Mouse (Mus musculus) limb, embryonic 11.5 days (tissue): ENCODE measurements around the gene Phf7. TPM values are rescaled to one million over a fixed set of nuclear protein-coding genes. Genes with fewer than 3 reads are reported as not detected.

ENCODE experiments used
- ATAC-seq: fragments of 200-750 bp; cut with Nextera tagmentation; 2 replicates; pipeline ENCODE4 v1.8.0; 2017; ENCODE audit warnings: low read depth; ENCODE audit not compliant: insufficient number of reproducible peaks, low FRiP score, low TSS enrichment
- DNase-seq: peaks from one replicate; pipeline ENCODE4 v3.0.0-alpha.2; 2015; ENCODE audit warnings: low spot score
- H3K27ac ChIP-seq: fragments of 300-500 bp; sonication (generic); replicated peaks from 2 replicates; pipeline ENCODE4 v1.5.1; 2014; ENCODE audit warnings: low read depth, mild to moderate bottlenecking, low read length
- H3K27me3 ChIP-seq: fragments of 300-500 bp; sonication (generic); 2 replicates; pipeline ENCODE4 v1.6.1; 2014; ENCODE audit warnings: mild to moderate bottlenecking, low read length, mixed read lengths; ENCODE audit not compliant: control insufficient read depth, insufficient read depth
- H3K36me3 ChIP-seq: fragments of 300-500 bp; sonication (generic); 2 replicates; pipeline ENCODE4 v1.6.1; 2014; ENCODE audit warnings: mild to moderate bottlenecking, low read length, moderate library complexity, mixed read lengths; ENCODE audit not compliant: control insufficient read depth, insufficient read depth
- H3K4me1 ChIP-seq: fragments of 300-500 bp; sonication (generic); 2 replicates; pipeline ENCODE4 v1.6.1; 2014; ENCODE audit warnings: low read length, mixed read lengths; ENCODE audit not compliant: control insufficient read depth, insufficient read depth
- H3K4me2 ChIP-seq: fragments of 300-500 bp; sonication (generic); 2 replicates; pipeline ENCODE4 v1.6.1; 2014; ENCODE audit warnings: low read depth, mild to moderate bottlenecking, moderate library complexity; ENCODE audit not compliant: severe bottlenecking
- H3K4me3 ChIP-seq: fragments of 300-500 bp; sonication (generic); 2 replicates; pipeline ENCODE4 v1.5.1; 2014; ENCODE audit warnings: low read depth, low read length
- H3K9ac ChIP-seq: fragments of 300-500 bp; sonication (generic); 2 replicates; pipeline ENCODE4 v1.6.1; 2014; ENCODE audit warnings: mild to moderate bottlenecking, low read length
- H3K9me3 ChIP-seq: fragments of 300-500 bp; sonication (generic); 2 replicates; pipeline ENCODE4 v1.6.1; 2016; ENCODE audit warnings: low read length; ENCODE audit not compliant: control insufficient read depth
- WGBS: fragments of 180-500 bp; shearing (Covaris S2); extraction: QIAGEN DNeasy Blood & Tissue Kit; methylation state at CpG from one replicate; pipeline ENCODE4 v1.1.7; 2014; 5-methylcytosine and 5-hydroxymethylcytosine counted together
- polyA plus RNA-seq: library from polyadenylated mRNA; unstranded; fragments of >200 nt; fragmentation: Nextera tagmentation; extraction: Ambion mirVana; gene quantifications from 2 replicates; pipeline ENCODE4 v1.2.1, GENCODE M21; 2014

The Phf7 gene
- polyA plus RNA-seq, 1 experiment from 2014 or later = 13.5 TPM

DNA sequence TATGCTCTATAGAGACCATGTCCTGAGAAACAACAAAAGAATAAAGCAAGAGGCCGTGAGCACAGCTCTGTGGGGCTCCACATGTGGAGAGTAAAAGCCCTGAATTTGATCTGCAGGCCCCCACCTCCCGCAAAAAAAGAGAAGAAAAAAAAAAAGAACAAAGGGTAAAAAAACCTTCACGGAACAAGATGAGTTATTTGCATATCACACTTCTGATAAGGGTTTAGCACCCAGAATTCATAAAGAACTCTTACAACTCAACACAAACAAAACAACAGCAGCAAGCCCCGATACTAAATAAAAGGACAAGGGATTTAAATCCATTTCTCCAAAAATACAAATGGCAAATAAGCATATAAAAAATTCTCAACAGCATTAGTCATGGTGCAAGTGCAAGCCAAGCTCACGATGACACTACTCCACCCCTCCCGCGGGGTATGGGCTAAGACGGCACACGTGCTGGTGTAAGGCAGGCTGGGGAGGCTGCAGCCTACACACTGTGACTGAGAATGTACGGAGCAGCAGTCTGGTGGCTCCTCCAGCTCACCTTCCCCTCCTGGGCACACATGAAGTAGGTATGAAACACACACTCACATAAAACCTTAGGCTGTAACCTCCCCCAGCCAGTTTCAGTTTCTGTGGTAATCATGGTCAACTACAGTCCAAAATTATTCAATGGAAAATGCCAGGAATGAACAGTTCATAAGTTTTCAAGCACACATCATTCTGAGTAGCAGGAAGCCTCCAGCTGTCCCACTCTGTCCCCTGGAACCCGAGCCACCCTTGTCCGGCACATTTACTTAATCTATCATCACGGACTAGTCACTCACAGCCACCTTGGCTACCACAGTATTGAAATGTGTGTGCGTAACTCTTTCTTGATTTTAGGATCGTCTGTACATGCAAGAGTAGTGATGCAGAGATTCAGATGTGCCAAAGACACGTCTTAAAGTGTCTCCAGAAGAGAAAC is 53.3 kb downstream of the Phf7 start:
- Histone ChIP-seq H3K9ac (no peak overlapping the region), H3K27me3 (no peaks in the 10 kb centered on the region), H3K4me2 (no peak overlapping the region), H3K4me1 (no peaks in the 10 kb centered on the region), H3K4me3 (no peak overlapping the region), H3K9me3 (no peaks in the 10 kb centered on the region), H3K27ac (no peak overlapping the region), H3K36me3 (peaks cover 22% of the 10 kb centered on the region)
- 86% methylated on average over 16 of the region's 16 CpGs for WGBS
- no peak for DNase-seq
- no peak for ATAC-seq

DNA sequence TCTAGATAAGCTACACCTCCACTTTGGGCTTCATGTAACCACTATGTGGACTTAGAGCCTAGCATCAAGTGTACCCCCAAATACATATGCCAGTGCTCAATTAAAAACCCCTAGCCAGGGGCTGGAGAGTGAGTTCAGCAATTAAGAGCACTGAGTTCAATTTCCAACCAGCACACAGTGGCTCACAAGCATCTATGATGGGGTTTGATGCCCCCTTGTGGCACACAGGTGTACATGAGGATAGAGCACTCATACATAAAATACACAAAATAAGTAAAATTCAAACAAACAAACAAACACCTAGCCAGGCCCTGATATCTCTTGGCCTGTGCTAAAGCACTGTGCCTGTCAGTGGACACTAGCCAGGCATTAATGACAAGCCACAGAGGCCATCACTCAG is 55.1 kb downstream of the Phf7 start:
- no peak overlapping the region for H3K9ac ChIP-seq
- ATAC-seq = no peak
- DNase-seq = no peak

DNA sequence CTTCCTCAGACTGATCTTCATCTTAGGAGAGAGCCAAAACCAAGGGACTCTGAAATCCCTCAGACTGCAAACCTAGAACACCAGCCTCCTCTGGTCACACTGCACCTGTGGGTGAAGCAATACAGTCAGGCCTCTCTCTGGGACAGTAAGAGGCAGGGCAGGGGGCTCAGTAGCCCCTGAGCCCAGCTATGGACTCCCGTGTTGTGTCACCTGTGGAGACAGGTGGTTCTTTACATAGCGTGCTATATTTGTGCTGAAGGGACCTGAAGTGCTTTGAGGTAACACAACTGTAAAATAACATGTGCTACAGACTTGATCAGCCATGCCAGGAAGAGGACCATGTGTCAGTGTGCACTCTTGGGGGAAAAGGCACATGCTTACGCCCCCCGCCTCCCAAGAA is 55.6 kb downstream of the Phf7 start:
- no peak overlapping the region for H3K9ac ChIP-seq
- H3K4me2 ChIP-seq = no peak overlapping the region
- H3K4me3 ChIP-seq = no peak overlapping the region
- H3K4me1 ChIP-seq = no peaks in the 10 kb centered on the region
- no peak overlapping the region for H3K27ac ChIP-seq
- ATAC-seq = no peak
- WGBS = 95% methylated on average over 4 of the region's 4 CpGs
- no peak for DNase-seq
- H3K9me3 ChIP-seq = no peaks in the 10 kb centered on the region
- no peaks in the 10 kb centered on the region for H3K27me3 ChIP-seq
- peaks cover 33% of the 10 kb centered on the region for H3K36me3 ChIP-seq

More for the DNA sequence above, 55.1 kb downstream of the Phf7 start:
- Histone ChIP-seq H3K9me3 (no peaks in the 10 kb centered on the region), H3K4me1 (no peaks in the 10 kb centered on the region), H3K4me3 (no peak overlapping the region), H3K36me3 (peaks cover 31% of the 10 kb centered on the region), H3K27ac (no peak overlapping the region), H3K27me3 (no peaks in the 10 kb centered on the region), H3K4me2 (no peak overlapping the region)

DNA sequence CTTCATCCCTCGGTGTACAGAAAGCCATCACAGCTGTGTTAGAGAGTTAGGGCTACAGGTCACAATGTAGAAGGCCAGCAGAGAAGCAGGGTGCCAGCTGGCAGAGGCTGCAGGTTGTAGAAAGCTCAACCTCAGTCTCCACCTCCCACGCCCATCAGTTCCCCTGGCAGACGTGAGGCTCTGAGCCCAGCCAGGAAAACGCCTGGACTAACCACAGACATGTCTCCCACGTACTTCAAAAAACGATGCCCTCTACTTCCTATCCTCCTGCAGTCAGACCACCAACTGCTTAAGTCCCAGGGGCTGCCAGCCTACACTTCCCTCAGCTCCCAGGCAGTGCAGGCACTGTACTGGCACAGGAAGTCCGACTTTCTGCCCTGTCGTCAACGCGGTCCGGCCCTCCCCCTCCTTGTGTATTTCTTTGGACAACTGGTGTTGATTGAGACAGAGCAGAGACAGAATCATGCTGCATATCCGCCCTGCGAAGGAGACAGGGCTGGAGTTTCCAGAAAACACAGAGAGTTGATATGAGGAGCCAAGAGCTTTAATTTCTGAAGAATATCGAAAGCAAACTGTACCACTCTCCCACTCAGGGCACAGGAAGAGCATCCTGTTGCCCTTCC is 56.1 kb downstream of the Phf7 start:
- Histone ChIP-seq H3K4me1 (no peaks in the 10 kb centered on the region), H3K4me2 (no peak overlapping the region), H3K27me3 (no peaks in the 10 kb centered on the region), H3K9me3 (no peaks in the 10 kb centered on the region), H3K9ac (no peak overlapping the region), H3K36me3 (peaks cover 35% of the 10 kb centered on the region), H3K4me3 (no peak overlapping the region), H3K27ac (no peak overlapping the region)
- 85% methylated on average over 14 of the region's 14 CpGs for WGBS
- no peak for ATAC-seq
- no peak for DNase-seq

DNA sequence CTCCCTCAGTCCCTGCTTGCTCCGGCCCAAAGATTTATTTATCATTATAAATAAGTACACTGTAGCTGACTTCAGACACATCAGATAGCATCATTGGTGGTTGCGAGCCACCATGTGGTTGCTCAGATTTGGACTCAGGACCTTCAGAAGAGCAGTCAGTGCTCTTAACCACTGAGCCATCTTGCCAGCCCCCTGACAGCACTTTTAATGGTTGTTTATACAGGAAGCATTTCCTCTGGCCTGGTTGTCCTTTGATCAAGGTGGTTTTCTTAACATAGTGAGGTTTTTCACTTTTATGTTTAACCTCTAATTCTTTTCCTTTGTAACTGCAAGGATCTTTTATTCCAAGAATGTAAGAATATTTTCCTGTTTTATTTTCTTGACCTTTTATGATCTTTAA is 56.7 kb downstream of the Phf7 start:
- Histone ChIP-seq H3K9ac (no peak overlapping the region), H3K4me1 (no peaks in the 10 kb centered on the region), H3K9me3 (no peaks in the 10 kb centered on the region), H3K4me2 (no peak overlapping the region), H3K27ac (no peak overlapping the region), H3K36me3 (peaks cover 31% of the 10 kb centered on the region), H3K4me3 (no peak overlapping the region), H3K27me3 (no peaks in the 10 kb centered on the region)
- ATAC-seq (no peak), DNase-seq (no peak)
- 88% methylated on average over 2 of the region's 2 CpGs for WGBS

DNA sequence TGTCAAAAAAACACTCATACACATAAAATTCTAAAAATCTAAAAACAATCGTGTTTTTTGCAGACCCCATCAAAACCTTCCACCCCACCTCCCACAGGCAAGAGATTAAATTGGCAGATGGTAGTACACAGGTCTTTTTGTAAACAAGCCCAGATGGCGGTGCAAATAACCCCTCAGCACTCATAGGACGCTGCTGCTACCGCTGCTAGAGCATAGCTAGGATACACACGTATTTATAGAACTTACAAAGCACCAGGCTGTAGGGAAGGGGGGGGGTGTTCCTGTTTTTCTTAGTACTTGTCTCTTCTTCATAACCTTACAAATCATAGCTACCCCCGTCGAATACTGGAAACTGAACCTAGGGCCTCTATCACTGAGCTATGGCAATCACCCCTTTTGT is 57.3 kb downstream of the Phf7 start:
- Histone ChIP-seq H3K27ac (no peak overlapping the region), H3K4me3 (no peak overlapping the region), H3K9ac (no peak overlapping the region), H3K36me3 (peaks cover 36% of the 10 kb centered on the region), H3K4me1 (no peaks in the 10 kb centered on the region), H3K27me3 (no peaks in the 10 kb centered on the region), H3K4me2 (no peak overlapping the region), H3K9me3 (no peaks in the 10 kb centered on the region)
- DNase-seq (no peak), ATAC-seq (no peak)
- 95% methylated on average over 7 of the region's 7 CpGs for WGBS

DNA sequence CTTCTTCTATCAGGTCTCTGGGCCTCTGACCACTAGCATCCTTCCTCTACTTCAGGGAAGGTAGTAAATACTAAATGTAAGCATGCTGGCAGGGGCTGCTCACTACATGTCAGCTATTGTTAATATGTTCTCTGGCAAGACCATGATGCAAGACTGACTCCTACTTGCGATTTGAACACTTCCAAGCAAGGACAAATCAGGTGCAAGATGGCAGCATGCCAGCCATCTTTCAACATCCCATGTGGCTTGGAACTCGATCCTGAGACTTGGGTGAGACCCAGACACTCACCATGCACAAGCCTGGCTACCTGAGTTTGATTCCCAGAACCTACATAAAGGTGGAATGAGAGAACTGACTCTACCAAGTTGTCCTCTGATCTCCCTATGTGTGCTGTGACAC is 59.2 kb downstream of the Phf7 start:
- Histone ChIP-seq H3K27ac (no peak overlapping the region), H3K4me1 (no peaks in the 10 kb centered on the region), H3K9me3 (no peaks in the 10 kb centered on the region), H3K4me2 (no peak overlapping the region), H3K4me3 (no peak overlapping the region), H3K9ac (no peak overlapping the region), H3K36me3 (peaks cover 46% of the 10 kb centered on the region), H3K27me3 (no peaks in the 10 kb centered on the region)
- WGBS = 85% methylated on average over 2 of the region's 2 CpGs
- ATAC-seq = no peak
- no peak for DNase-seq

DNA sequence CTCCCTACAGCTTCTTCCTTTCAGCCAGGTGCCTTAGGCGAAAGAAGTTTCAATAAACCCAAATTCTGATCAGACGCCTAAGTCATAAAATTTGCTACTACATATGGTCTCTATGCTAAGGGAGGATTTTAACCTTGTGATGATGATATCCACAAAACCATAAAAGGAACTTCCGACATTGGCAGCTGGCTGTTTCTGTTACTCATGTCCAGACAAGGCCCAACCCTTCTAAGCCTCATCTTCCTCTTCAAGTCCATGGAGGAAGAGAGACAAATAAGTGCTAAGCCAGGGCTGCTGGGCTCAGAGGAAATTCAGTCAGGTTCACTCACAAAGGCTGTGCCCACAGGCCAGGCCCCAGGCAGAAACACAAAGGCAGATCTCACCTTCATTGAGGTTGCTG is 61.8 kb downstream of the Phf7 start:
- Histone ChIP-seq H3K27ac (no peak overlapping the region), H3K4me2 (no peak overlapping the region), H3K4me3 (no peak overlapping the region), H3K9ac (no peak overlapping the region), H3K4me1 (no peaks in the 10 kb centered on the region), H3K9me3 (no peaks in the 10 kb centered on the region), H3K36me3 (peaks cover 61% of the 10 kb centered on the region), H3K27me3 (no peaks in the 10 kb centered on the region)
- no peak for DNase-seq
- WGBS = 90% methylated on average over 3 of the region's 3 CpGs
- no peak for ATAC-seq
